Mouse (Mus musculus) monocyte, adult 2 months (primary cell): ENCODE measurements around the gene Myo16.

Source experiments
- DNase-seq, 2 experiments: peaks; one replicate each; pipeline ENCODE4 v3.0.0; 2022; ENCODE audit warnings: low spot score in 2 of 2, low read depth in 1 of 2

The Myo16 gene

DNA sequence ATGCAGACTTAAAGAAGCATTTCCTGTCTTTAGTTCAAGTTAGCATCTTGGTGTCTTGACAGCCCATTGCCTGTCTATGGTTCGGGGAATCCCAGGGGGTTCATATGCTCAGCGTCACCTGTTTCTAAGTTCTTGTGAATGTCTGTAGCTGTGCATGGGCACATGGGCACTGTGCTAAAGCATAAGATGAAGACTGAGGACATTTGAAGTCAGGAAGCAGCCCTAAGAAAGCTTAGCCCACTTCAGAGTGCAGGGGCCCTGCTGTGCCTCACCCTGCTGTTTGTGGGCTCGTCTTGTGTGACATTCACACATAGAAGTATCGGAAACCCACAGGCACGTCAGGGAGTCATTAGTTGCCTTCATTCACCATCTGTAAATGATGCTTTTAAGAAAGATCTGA lies 308.6 kb downstream of the Myo16 start:
- no peak for DNase-seq

DNA sequence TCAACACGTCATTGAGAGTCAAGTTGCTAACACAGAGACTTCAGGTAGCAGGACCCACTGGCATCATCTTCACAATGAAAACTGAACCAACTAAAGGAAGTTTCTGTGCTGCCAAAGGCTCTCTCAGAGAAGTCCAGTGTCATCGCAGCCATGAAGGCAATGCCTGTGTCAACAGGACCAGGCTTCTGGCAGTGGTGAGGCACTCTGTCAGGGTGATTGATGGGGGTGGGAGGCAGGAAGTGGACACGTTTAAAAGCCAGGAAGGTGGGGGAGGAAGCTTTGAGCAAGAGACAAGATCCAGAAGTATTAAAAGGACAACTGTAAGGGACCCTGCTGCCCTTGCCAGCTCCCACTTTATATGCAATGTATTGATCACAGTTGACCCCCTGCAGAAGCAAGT lies 314.8 kb downstream of the Myo16 start:
- no peak for DNase-seq

DNA sequence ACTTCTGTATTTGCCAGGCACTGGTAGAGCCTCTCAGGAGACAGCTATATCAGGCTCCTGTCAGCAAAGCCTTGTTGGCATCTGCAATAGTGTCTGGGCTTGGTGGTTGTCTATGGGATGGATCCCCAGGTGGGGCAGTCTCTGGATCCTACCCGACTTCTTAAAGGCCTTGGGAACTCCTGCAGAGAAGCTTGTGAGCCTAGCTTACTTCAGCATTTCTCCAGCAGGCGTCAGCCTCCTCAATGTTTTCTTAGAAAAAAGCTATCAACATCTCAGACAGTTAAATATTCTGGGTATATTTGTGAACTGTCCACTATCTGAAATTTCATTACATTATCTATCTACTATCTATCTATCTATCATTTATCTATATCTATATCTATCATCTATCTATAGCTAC lies 315.9 kb downstream of the Myo16 start:
- DNase-seq = no peak

DNA sequence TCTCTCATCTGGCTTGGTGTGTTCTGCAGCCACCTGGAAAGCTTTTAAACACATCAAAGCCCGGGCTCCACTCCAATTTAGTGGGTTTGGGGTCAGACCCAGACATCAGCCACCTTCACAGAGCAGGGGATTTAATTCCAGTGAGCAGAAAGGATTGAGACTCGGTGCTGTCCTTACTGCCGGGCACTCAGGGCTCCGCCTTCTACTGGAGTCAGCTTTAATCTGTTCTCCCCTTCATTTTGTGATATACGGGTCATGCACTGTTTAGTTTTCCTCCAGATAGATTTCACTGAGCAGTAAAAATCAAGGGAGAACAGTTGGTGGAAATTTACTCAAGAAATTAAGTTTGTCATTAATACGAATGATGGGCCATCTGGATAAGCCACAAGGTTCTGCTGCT lies 316.6 kb downstream of the Myo16 start:
- no peak for DNase-seq

DNA sequence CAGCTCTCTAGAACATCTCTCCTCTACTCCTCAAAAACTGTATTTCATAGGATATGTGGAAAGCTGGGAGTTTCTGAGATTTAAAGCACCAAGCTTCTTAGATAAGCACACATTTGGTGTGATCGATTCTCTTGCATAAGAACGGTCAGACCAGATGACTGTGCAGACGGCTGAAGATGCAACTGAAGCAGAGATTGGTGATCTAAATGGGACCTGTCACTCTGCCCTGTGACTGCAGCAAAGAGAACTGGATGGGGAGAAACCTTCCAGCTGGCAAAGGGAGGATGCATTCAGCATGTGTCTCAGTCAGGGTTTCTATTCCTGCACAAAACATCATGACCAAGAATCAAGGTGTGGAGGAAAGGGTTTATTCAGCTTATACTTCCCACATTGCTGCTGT lies 318.7 kb downstream of the Myo16 start:
- no peak for DNase-seq

DNA sequence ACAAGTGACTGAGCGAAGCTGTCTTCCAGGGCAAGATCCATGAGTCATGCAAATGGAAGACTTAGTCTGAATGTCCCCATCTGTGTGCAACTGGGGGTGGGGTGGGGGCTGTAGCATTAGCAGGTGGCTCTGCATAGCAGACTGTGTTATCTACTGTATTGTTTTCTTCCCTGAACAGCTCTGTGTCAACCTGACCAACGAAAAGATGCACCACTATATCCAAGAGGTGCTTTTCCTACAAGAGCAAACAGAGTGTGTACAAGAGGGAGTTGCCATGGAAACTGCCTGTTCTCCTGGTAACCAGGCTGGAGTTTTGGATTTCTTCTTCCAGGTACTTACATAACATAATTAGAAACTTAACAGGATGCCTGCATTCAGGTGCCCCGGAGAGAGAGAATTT lies 320.7 kb downstream of the Myo16 start:
- no peak for DNase-seq

DNA sequence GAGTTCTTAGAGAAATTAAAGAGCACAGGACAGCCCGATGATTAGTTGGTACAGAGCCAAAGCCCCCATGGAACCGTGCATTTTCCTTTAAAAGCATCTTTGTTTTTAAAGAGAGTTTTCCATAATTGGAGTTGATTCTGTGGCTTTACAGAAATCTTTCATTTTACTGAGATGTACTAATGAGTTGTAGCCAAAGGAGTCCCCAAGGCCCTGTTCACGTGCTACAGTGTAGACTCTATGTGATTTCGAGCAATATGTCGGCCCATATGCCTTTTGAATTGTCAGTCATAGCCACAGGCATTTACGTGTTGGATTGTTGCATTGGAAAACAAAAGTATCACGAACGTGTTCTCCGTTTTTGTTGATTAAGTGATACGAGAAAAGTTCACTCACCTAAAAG lies 325.3 kb downstream of the Myo16 start:
- no peak for DNase-seq

DNA sequence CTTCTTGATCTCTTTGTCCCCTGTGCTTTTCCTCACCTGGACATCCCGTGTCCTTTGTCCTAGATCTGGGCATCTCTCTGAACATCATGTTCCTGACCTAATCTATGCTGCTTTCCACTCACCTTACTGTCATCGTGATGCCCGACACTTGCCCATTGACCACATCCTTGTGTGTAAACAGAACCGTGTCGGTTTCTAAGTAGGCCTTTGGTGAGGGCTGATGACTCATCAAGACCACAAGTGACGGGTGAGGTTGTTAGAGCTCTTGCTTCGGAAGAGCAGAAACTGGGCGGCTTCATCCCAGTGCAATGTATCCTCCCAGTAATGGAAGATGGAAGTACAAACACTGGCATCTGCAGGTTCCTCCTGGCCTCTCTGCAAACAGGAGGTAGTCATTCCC lies 327.1 kb downstream of the Myo16 start:
- DNase-seq = no peak

DNA sequence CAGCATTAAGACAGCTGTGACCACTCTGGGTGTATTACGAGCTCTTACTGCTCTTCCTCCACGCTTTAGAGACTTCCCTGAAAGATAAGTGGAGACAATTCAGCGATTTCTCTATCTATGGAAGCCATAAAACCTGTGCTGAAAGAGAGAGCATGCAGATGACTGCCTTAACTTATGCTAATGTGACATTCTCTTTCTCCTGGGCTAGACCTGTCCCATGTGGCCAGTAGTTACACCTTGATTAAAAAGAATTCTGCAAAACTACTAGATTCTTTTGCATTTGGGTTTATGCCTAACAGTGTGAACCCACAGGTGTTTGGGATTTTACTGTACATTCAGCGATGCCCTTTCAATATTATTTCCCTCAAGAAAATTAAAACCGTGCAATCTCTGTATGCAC lies 328.4 kb downstream of the Myo16 start:
- no peak for DNase-seq

DNA sequence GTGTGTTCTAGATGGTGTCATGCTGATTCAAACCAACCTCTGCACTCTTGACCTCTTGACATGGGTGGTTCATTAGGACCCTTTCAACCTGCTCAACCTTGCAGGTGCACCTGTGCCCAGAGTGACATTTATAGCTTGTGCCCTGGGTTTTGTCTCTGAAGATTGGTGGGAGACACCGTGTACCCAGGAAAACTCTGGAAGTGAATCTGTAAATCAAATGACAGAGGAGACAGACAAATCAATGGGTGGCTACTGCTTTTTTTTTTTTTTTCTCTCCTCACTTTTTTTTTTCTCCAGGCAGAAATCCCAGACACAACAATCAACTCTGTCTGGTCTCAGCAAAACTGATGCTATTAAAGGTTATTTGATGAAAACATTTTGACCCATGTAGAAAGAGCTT lies 329.2 kb downstream of the Myo16 start:
- no peak for DNase-seq

DNA sequence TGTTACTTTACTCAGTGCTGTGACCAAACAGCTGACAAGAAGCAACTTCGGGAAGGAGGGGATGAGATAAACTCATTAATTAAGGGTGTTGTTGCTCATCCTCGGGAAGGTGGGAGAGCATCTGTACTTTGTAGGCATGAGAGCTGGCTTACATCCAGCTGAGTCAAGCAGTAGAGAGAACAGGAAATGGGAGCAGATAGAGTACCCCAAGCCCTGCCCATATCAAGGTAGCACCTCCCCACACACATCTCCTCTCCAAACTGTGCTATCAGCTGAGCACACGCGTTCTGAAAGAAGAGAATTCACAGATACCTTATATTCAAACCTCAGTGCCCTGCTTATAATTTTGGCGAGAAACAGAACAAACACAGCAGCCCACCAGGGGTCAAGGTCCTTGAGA lies 330.1 kb downstream of the Myo16 start:
- DNase-seq = no peak

DNA sequence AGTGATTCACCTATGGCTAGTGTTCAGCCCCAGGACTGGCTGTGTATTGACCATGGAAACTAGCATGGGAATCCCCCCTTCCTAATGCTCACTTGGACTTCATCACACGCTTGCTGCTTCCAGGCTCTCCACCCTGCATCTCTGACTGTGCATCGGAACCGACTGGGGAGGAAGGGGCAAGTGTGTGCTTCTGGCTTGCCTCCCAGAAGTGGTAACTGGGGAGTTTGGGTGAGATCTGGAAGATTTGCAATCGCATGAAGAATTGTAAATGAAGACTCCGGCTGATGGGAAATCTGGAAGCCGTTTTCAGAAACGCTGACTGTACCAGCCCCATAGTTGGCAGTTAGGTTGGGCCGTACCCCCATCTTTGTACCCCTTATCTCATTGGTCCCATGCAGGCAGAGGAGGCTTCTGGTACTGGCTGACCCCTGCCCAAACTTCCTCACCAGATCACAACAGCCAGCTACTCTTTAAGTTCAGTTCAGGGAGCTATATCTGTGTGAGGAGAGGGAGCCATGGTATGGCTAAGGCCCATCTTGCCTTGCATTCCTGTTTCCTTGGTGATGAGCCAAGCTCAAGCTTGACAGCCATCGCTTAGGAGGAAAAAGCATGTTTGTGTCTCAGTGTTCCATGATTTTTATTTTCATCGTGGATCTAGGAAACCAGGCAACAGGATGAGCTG lies 336.2 kb downstream of the Myo16 start:
- no peak for DNase-seq

DNA sequence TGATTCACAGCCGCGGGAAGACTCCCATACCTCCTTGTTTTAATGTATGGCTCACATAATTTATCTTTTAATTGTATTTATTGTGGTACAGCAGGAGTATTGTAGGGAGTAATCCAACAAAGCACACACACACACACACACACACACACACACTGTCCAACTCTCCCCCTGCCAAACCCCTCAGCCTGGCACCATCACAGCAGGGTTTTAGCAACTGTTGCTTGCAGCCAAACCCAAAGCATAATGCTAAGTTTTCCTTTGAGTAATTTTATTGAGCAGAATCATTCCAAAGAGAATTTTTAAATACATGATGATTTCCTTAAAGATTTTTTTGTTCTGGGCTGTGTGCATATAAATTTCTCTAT lies 336.7 kb downstream of the Myo16 start:
- no peak for DNase-seq

DNA sequence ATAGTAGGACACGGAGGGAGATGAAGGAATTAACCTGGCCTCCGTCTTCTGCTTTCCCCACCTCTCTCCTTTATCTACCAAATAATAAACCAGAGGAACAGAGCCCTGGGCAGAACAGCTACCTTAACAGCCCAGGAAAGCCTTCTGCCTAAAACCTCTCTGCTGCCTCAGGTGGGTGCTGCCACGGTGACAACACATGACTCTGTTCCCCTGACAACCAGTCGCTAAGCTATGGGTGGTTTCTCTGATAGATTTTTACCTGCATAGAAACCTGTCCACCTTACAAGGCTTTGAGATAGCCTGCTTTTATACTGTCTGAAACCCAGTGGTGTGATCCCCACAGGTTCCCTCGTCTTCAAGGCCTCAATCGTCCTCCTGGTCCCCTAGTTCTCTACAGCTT lies 337.2 kb downstream of the Myo16 start:
- DNase-seq = no peak

DNA sequence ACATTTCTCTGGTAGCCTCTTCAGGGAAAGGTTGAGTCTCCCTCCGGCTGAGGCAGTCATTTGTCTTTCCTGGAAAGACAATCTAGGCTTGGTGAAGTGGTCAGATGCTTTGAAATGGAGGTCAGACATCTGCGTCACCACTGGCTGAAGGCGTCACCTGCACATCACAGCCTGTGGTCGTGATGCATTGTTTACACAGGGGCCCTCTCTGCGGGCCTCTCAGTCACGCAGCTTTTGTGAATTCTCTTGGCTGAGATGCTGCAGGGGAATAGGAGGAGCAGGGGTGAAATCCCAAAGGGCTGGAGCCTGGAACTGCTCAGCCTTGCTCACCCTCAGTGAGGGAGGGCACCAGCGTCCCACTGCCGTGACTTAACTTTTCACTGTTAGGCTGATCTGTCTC lies 346.1 kb downstream of the Myo16 start:
- DNase-seq = no peak

DNA sequence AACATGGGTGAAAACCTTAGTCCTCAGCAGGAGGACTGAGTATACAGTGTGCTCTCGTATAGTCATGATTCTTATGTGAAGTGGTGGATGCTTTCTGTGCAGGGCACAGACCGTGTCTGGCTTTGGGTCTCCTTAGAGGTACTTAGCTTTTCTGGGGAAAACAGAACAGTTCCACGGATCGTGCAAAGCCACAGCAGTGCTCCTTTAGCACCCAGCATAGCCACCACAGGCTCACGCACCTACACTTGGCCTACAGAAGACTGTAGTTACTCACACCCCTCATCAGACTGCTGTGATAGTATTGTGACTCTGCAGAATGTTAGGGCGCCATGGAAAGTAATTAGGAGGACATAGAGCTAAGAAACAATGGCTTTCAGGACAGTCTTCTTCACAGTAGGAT lies 346.8 kb downstream of the Myo16 start:
- DNase-seq = no peak

DNA sequence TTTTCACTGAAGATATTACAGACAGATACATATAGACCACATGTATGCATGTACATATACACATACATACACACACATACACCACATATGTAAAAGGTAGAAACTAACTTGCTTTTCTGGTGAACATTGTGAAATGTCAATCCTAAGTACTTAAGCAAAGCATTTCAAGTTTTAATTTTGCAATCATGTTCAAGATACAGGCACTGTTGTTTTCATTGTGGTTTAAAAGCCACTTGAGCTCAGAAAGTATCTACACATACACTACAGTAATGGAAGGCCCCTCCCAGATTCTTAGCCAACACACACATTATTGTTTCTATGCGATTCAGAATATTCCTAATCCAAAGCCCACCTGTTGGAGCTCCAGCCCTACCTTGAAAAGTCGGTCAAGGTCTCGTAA lies 348.0 kb downstream of the Myo16 start:
- no peak for DNase-seq

DNA sequence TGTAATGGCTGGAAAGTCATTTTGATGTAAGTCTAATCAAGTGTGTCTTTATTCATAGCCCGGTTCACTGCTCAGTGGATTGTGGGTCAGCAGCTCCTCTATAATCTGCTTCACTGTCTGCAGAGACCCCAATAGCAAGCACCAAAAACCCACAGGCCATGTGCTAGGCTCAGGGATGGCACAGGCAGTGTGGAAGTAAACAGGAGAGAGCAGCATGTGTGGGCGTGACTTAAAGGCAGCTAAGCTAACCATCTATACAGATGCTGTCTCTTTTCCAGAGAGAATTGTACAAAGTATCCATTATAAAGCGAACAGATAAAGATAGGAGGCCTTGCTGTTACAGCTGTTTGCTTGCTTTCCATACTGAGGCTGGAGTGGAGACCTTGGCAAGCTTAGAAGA lies 358.4 kb downstream of the Myo16 start:
- no peak for DNase-seq

DNA sequence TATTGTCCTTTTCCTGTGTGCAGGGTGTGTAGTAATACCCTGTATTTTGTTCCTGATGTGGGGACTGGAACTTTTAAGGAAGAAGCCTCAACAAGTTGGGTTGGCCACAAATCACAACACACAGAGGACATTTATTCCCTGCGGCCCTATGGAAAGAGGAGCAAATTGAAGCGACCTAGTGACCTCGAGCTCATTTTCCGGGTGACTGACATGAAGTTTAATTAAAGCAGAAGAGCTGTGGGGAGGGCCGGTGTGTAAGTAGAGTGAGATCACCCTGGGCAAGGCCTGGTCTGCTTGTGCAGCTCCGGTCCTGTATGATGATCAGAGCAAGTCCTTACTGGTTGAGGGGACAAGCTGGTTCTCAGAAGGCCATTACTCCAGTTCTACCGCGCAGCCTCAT lies 363.7 kb downstream of the Myo16 start:
- DNase-seq = no peak

DNA sequence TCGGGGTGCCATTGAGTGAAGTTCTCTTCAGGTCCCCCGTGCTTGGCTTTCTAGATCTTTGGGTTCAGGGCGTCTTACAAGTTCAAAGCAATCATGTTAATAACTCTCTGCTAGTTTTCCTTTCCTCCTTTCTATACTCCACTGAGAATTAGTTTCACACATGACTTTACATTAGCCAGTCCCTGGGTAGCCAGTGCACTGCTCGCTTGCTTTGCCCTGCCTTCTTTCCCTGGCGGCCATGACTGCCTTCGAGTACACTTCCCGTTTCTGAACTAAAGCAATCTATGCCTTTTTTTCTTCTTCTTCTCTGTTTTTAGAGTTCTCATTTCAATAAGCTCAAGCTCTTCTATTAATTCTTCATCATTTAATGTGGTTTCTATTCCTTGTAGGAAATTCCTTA lies 365.6 kb downstream of the Myo16 start:
- DNase-seq = no peak

DNA sequence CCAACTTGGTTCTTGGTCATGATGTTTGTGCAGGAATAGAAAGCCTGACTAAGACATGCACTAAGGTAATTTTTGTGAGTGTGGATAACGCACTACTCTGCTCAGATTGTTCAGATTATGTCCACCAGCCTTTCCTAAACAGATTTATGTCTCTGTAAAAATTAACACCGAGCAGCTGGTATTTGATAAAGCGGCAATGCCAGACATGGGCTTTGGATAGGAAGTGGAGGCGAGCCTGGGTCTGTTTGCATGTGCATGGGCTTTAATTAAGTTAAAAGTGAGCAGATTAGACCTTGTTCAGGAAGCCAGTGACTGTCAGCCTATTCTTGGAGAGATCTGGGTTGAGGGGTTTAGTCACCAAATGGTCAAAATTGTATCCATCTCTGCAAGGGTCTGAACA lies 367.8 kb downstream of the Myo16 start:
- DNase-seq = no peak

DNA sequence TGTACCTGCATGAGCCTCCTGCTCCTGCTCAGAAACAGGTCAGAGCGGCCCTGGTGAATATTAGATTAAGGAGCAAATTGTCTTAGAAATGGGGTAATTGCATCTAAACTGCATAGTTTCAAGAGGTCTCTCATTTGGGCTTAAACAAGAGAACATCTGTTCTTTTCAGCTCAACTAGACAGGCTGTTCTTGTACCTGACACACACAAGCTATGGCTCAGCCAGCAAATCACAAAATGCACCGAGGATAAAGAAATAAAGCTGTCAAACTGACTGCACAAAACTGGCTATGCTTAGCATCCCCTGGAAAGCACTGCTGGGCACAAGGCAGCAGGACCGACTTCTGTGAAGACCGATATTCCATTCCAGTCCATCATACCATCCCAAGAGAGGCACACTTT lies 372.0 kb downstream of the Myo16 start:
- DNase-seq = no peak

DNA sequence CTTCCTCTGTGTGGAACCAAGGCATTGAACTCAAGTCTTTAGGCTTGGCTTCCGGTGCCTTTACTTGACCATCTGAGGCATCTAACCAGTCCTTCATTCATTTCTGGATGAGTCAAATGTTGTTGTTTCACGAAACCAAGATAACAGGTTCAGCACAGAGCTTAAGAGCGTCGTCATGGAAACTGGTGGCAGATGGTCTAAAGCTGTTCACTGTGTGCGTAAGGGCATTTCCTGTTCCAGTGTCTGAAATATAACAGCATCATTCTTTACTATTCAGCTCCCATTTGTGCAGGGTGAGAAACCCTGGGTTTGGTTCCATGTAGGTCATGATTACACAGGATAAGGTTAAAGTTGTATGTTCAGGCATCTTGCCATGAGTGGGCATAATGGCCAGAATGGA lies 372.9 kb downstream of the Myo16 start:
- no peak for DNase-seq
